Mouse (Mus musculus): Measurements from ENCODE around the gene Cct3. TPM values are rescaled to one million over a fixed set of nuclear protein-coding genes. Genes with fewer than 3 reads are reported as not detected.
A peak's percentile ranks its signal among the peaks of the same experiment; 100 is the strongest.
"Not testable (repeated sequence)": the region's sequence is repeated elsewhere in the genome, so short reads cannot be mapped to it uniquely, and the experiment has no call there.

Cct3 gene
- polyA plus RNA-seq, 1 experiment from 2014 or later, result 559 TPM

GRCm38 (mm10) chr3:88274002-88274401 lies 22.9 kb upstream of the Cct3 start:
- no peaks in the 10 kb centered on the region for H3K27me3 ChIP-seq
- ATAC-seq (ENCODE audit: insufficient number of reproducible peaks, insufficient read depth, low FRiP score, low TSS enrichment, low read depth), result no peak
- no peak overlapping the region for H3K4me2 ChIP-seq
- H3K36me3 ChIP-seq, result no peaks in the 10 kb centered on the region
- 93% methylated on average over 4 of the region's 4 CpGs for WGBS
- H3K4me1 ChIP-seq, result no peaks in the 10 kb centered on the region
- no peaks in the 10 kb centered on the region for H3K9me3 ChIP-seq
- no peak overlapping the region for H3K4me3 ChIP-seq
- no peak overlapping the region for H3K27ac ChIP-seq
- H3K9ac ChIP-seq, result no peak overlapping the region

GRCm38 (mm10) chr3:88276121-88276520 lies 20.8 kb upstream of the Cct3 start:
- Histone ChIP-seq H3K4me1 (no peaks in the 10 kb centered on the region), H3K9ac (no peak overlapping the region), H3K27ac (no peak overlapping the region), H3K4me3 (no peak overlapping the region), H3K9me3 (no peaks in the 10 kb centered on the region), H3K27me3 (no peaks in the 10 kb centered on the region), H3K36me3 (no peaks in the 10 kb centered on the region), H3K4me2 (no peak overlapping the region)
- no peak for ATAC-seq (ENCODE audit: insufficient number of reproducible peaks, insufficient read depth, low FRiP score, low TSS enrichment, low read depth)
- WGBS, result 90% methylated on average over 2 of the region's 2 CpGs

GRCm38 (mm10) chr3:88276529-88277143 lies 20.3 kb upstream of the Cct3 start:
- Histone ChIP-seq H3K27me3 (no peaks in the 10 kb centered on the region), H3K4me2 (no peak overlapping the region), H3K36me3 (no peaks in the 10 kb centered on the region), H3K27ac (no peak overlapping the region), H3K9ac (no peak overlapping the region), H3K4me3 (no peak overlapping the region), H3K4me1 (no peaks in the 10 kb centered on the region), H3K9me3 (no peaks in the 10 kb centered on the region)
- 35% methylated on average over 7 of the region's 7 CpGs for WGBS
- no peak for ATAC-seq (ENCODE audit: insufficient number of reproducible peaks, insufficient read depth, low FRiP score, low TSS enrichment, low read depth)

- Histone ChIP-seq H3K4me3 (no peak overlapping the region), H3K9ac (no peak overlapping the region), H3K27ac (no peak overlapping the region), H3K9me3 (no peaks in the 10 kb centered on the region), H3K4me2 (no peak overlapping the region), H3K36me3 (no peaks in the 10 kb centered on the region), H3K27me3 (no peaks in the 10 kb centered on the region), H3K4me1 (no peaks in the 10 kb centered on the region)
- 90% methylated on average over 2 of the region's 2 CpGs for WGBS
- ATAC-seq (ENCODE audit: insufficient number of reproducible peaks, insufficient read depth, low FRiP score, low TSS enrichment, low read depth), result no peak
Measured at GRCm38 (mm10) chr3:88280035-88280434, 16.9 kb upstream of the Cct3 start.

DNA sequence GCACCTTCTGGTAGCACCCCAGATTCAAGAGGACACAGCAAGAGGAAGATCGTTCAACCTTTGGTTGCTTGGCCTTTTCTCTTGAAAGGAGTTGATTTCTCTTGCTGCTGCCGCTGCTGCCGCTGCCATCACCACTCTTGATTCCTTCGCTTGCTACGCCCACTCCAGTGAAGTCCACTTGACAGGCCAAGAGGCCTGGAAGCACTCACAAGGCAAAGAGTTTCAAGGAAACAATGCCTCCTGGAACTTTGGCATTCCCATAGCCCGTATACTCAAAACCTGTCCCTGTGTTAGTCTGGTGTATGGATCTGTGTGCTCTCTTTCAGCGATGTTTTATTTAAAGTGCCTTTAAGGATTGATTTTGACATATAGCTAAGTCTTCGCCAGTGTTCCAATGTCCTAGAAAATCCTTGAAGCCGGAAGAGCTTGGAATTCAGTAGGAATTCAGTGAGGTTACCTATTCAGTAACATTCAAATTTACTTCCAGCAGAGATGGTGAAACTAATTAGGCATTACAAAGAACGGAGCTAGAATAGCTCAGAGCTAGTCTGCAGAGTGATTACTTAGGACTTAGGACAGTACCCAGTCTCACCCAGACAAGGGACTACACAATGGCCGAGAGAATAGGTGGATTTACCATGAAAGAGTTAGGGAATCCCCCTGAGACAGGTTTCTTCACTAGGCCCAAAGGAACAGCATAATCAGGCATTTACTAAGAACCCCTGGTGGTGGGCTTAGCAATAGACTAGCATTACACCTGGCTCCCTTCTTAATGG lies 15.6 kb upstream of the Cct3 start:
- H3K9me3 ChIP-seq; H3K36me3 ChIP-seq; ATAC-seq (ENCODE audit: insufficient number of reproducible peaks, insufficient read depth, low FRiP score, low TSS enrichment, low read depth); H3K9ac ChIP-seq; H3K27me3 ChIP-seq; H3K4me3 ChIP-seq; H3K27ac ChIP-seq; H3K4me2 ChIP-seq; H3K4me1 ChIP-seq: not testable (repeated sequence)
- 64% methylated on average over 11 of the region's 11 CpGs for WGBS

DNA sequence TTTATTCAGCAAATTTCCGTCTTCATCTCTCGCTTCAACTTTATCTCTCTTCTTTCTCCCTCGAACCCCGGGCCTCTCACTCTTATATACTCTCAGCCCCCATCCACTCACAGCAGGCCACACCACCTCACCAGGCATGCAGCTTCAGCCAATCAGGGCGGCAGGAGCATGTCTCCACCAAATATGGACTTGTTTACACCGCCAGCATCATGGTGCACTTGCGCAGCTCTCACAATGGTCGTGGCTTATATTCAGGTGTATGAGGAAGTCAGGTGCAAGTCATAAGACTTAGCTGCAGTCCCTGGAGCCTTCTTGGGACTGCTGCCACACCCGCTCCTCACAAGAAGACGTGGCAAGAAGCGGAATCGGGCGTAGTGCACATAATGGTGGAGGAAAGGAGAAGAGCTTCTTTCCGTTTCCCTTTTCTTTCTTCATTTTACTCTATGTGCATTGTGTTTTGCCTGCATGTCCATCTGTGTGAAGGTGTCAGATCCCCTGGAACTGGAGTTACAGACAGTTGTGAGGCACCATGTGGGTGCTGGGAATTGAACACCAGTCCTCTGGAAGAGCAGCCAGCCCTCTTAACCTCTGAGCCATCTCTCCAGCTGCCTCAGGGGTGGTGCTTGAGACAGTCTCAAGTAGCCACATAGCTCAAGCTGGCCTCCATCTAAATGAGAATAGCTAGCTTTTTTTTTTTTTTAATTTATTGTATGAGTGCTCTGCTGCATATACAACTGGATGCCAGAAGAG lies 11.9 kb upstream of the Cct3 start:
- H3K9me3 ChIP-seq; H3K9ac ChIP-seq; H3K4me2 ChIP-seq; H3K4me1 ChIP-seq; H3K27ac ChIP-seq; H3K4me3 ChIP-seq; H3K27me3 ChIP-seq; ATAC-seq (ENCODE audit: insufficient number of reproducible peaks, insufficient read depth, low FRiP score, low TSS enrichment, low read depth): not testable (repeated sequence)
- H3K36me3 ChIP-seq, result peaks cover 10% of the 10 kb centered on the region; the same call in 1 of the 2 replicates
- 95% methylated on average over 14 of the region's 14 CpGs for WGBS

DNA sequence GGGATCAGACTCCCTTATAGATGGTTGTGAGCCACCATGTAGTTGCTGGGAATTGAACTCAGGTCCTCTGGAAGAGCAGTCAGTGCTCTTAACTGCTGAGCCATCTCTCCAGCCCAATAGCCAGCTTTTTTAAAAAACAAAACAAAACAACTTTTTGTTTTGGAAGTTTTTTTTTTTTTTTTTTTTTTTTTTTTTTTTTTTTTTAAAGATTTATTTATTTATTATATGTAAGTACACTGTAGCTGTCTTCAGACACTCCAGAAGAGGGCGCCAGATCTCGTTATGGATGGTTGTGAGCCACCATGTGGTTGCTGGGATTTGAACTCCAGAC lies 11.4 kb upstream of the Cct3 start:
- not testable (repeated sequence) for H3K4me1 ChIP-seq; H3K4me2 ChIP-seq; H3K4me3 ChIP-seq; H3K27ac ChIP-seq; ATAC-seq (ENCODE audit: insufficient number of reproducible peaks, insufficient read depth, low FRiP score, low TSS enrichment, low read depth); H3K27me3 ChIP-seq; H3K9me3 ChIP-seq; H3K9ac ChIP-seq
- WGBS, result no CpG with 5 or more reads among the region's 2 CpGs
- peaks cover 10% of the 10 kb centered on the region; the same call in 1 of the 2 replicates for H3K36me3 ChIP-seq

DNA sequence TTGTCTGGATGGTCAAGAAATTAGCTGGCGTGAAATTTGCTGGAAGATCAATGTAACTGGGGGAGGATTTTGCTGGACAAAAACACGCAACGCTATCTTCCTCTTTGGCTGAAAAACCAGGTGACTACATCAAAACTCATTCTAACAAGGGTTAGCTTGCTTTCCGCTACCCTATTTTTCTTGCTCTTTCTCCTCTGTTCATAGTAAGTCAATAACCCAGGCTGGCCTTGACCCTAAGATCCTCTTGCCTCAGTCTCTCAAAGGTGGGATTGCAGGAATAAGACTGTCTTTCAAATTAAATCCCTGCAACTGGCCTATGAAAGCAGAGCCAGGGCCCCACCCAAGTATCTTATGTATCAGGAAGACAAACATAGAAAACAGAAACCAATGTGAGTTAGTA lies 9.8 kb upstream of the Cct3 start, which contains the start of gene Gm38392:
TSS of gene Gm38392 (minus strand) at position 101 of the 400 bp plus-strand sequence.
- 97% methylated on average over 4 of the region's 4 CpGs for WGBS
- H3K27ac ChIP-seq, result no peak within 1 kb of the TSS
- H3K27me3 ChIP-seq, result no peaks in the 10 kb centered on the region
- no peak within 1 kb of the TSS for H3K9ac ChIP-seq
- H3K4me2 ChIP-seq, result no peak within 1 kb of the TSS
- H3K36me3 ChIP-seq, result peaks cover 10% of the 10 kb centered on the region; the same call in 1 of the 2 replicates
- ATAC-seq (ENCODE audit: insufficient number of reproducible peaks, insufficient read depth, low FRiP score, low TSS enrichment, low read depth), result no peak
- no peak within 1 kb of the TSS for H3K4me3 ChIP-seq
- H3K4me1 ChIP-seq, result no peaks in the 10 kb centered on the region
- H3K9me3 ChIP-seq, result no peaks in the 10 kb centered on the region

GRCm38 (mm10) chr3:88288133-88288713 lies 8.7 kb upstream of the Cct3 start:
- H3K4me1 ChIP-seq; H3K27me3 ChIP-seq; H3K4me2 ChIP-seq; H3K4me3 ChIP-seq; H3K27ac ChIP-seq; ATAC-seq (ENCODE audit: insufficient number of reproducible peaks, insufficient read depth, low FRiP score, low TSS enrichment, low read depth); H3K9me3 ChIP-seq; H3K9ac ChIP-seq: not testable (repeated sequence)
- WGBS, result 85% methylated on average over 10 of the region's 10 CpGs
- H3K36me3 ChIP-seq, result peaks cover 10% of the 10 kb centered on the region; the same call in 1 of the 2 replicates

DNA sequence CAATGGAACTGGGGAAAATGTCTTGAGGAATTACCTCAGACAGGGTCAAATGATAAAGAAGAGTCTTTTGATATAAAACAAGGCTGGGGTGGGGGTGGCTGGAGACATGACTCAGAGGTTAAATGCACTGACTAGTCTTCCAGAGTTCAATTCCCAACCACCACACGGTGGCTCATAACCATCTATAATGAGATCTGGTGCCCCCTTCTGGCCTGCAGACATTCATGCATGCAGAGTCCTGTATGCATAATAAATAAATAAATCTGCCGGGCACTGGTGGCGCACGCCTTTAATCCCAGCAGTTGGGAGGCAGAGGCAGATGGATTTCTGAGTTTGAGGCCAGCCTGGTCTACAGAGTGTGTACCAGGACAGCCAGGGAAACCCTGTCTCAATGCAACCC lies 4.9 kb upstream of the Cct3 start:
- H3K27ac ChIP-seq, result no peak overlapping the region
- no peak overlapping the region for H3K4me2 ChIP-seq
- H3K4me3 ChIP-seq, result no peak overlapping the region
- no peaks in the 10 kb centered on the region for H3K27me3 ChIP-seq
- no peak for ATAC-seq (ENCODE audit: insufficient number of reproducible peaks, insufficient read depth, low FRiP score, low TSS enrichment, low read depth)
- H3K9me3 ChIP-seq, result no peaks in the 10 kb centered on the region
- 0 out of 2 replicates have a peak, but pooled peaks cover under 1% of the 10 kb centered on the region for H3K36me3 ChIP-seq
- peaks cover 6% of the 10 kb centered on the region; the same call in 1 of the 2 replicates for H3K4me1 ChIP-seq
- H3K9ac ChIP-seq, result no peak overlapping the region
- 51% methylated on average over 4 of the region's 4 CpGs for WGBS

GRCm38 (mm10) chr3:88295272-88295671 lies 1.6 kb upstream of the Cct3 start:
- not testable (repeated sequence) for H3K9me3 ChIP-seq; H3K27me3 ChIP-seq; ATAC-seq (ENCODE audit: insufficient number of reproducible peaks, insufficient read depth, low FRiP score, low TSS enrichment, low read depth)
- Histone ChIP-seq H3K4me1 (peaks cover 15% of the 10 kb centered on the region), H3K36me3 (peaks cover 13% of the 10 kb centered on the region), H3K9ac (peak overlapping the region; percentile 28; the same call in 1 of the 2 replicates), H3K4me2 (peak overlapping the region; percentile 89), H3K4me3 (peak overlapping the region; percentile 75; the same call in 1 of the 2 replicates), H3K27ac (peak overlapping the region; percentile 95; the same call in 1 of the 2 replicates)
- 70% methylated on average over 1 of the region's 1 CpGs for WGBS

Measured in embryonic facial prominence, embryonic 13.5 days (tissue).